Mouse (Mus musculus): ENCODE measurements around the gene Slc9a1.

GRCm38 (mm10) chr4:133397961-133398360, 28.5 kb downstream of the Slc9a1 start:
- no peak for TF ChIP-seq ZKSCAN1 (IDR thresholded peaks at IDR 0.05; ENCODE audit: low read depth, low read length)
- TF ChIP-seq ETS1 (IDR thresholded peaks at IDR 0.05; ENCODE audit: low read depth, low read length) = no peak
- no peak for TF ChIP-seq USF2 (IDR thresholded peaks at IDR 0.05; ENCODE audit: borderline replicate concordance in 1 of 2, insufficient read depth in 1 of 2, low read depth in 1 of 2, low read length in 2 of 2)
- TF ChIP-seq POLR2A (IDR thresholded peaks at IDR 0.05; ENCODE audit: control insufficient read depth in 1 of 2, insufficient read depth in 1 of 2, low read depth in 1 of 2, low read length in 2 of 2, poor library complexity in 1 of 2) = no peak
- no peak for TF ChIP-seq HCFC1 (IDR thresholded peaks at IDR 0.05; ENCODE audit: low read depth, low read length)
- TF ChIP-seq TAL1 (IDR thresholded peaks at IDR 0.05; ENCODE audit: low read length) = no peak
